Mouse (Mus musculus): Measurements from ENCODE around the gene Socs7. TPM values are rescaled to one million over a fixed set of nuclear protein-coding genes. Genes with fewer than 3 reads are reported as not detected.
"Not testable (repeated sequence)": the region's sequence is repeated elsewhere in the genome, so short reads cannot be mapped to it uniquely, and the experiment has no call there.

Socs7 gene
- 3.1 and 3.2 TPM in 2 replicates for polyA plus RNA-seq (2014; fragmentation: Nextera tagmentation; extraction: Ambion mirVana)

GRCm38 (mm10) chr11:97361948-97362648 lies at the start of gene Socs7:
Gene Socs7, plus strand, starts transcription at chr11:97362551.
- WGBS = 1% methylated on average over 25 of the region's 81 CpGs
- Histone ChIP-seq H3K9me3 (ENCODE audit: control insufficient read depth, low read length) (no peaks in the 10 kb centered on the region), H3K4me3 (ENCODE audit: low read depth, low read length) (peak within 1 kb of the TSS; percentile 100), H3K4me2 (ENCODE audit: low read depth) (peak within 1 kb of the TSS; percentile 78), H3K36me3 (ENCODE audit: control insufficient read depth, insufficient read depth, low read length) (no peaks in the 10 kb centered on the region), H3K4me1 (ENCODE audit: control insufficient read depth, insufficient read depth, low read length) (peaks cover 20% of the 10 kb centered on the region), H3K9ac (ENCODE audit: low read length) (peak within 1 kb of the TSS; percentile 95), H3K27ac (ENCODE audit: low read depth, low read length) (peak within 1 kb of the TSS; percentile 84), H3K27me3 (ENCODE audit: control insufficient read depth, insufficient read depth, low read length) (no peaks in the 10 kb centered on the region)
- ATAC-seq (ENCODE audit: insufficient read depth, low FRiP score, low TSS enrichment) (peak; percentile 95), DNase-seq (ENCODE audit: low spot score) (peak; percentile 94)

GRCm38 (mm10) chr11:97312871-97313270 lies 49.5 kb upstream of the Socs7 start:
- H3K4me3 ChIP-seq (ENCODE audit: low read depth, low read length); H3K4me1 ChIP-seq (ENCODE audit: control insufficient read depth, insufficient read depth, low read length); H3K9me3 ChIP-seq (ENCODE audit: control insufficient read depth, low read length); H3K9ac ChIP-seq (ENCODE audit: low read length); H3K27ac ChIP-seq (ENCODE audit: low read depth, low read length); H3K36me3 ChIP-seq (ENCODE audit: control insufficient read depth, insufficient read depth, low read length); DNase-seq (ENCODE audit: low spot score); H3K27me3 ChIP-seq (ENCODE audit: control insufficient read depth, insufficient read depth, low read length); H3K4me2 ChIP-seq (ENCODE audit: low read depth); ATAC-seq (ENCODE audit: insufficient read depth, low FRiP score, low TSS enrichment): not testable (repeated sequence)
- WGBS = 81% methylated on average over 1 of the region's 1 CpGs

- no peak for ATAC-seq (ENCODE audit: insufficient read depth, low FRiP score, low TSS enrichment)
- no peaks in the 10 kb centered on the region for H3K36me3 ChIP-seq (ENCODE audit: control insufficient read depth, insufficient read depth, low read length)
- H3K9ac ChIP-seq (ENCODE audit: low read length) = no peak overlapping the region
- H3K4me3 ChIP-seq (ENCODE audit: low read depth, low read length) = no peak overlapping the region
- 93% methylated on average over 3 of the region's 3 CpGs for WGBS
- H3K4me1 ChIP-seq (ENCODE audit: control insufficient read depth, insufficient read depth, low read length) = peaks cover 9% of the 10 kb centered on the region; the same call in 1 of the 2 replicates
- H3K4me2 ChIP-seq (ENCODE audit: low read depth) = no peak overlapping the region
- no peak overlapping the region for H3K27ac ChIP-seq (ENCODE audit: low read depth, low read length)
- no peak for DNase-seq (ENCODE audit: low spot score)
- no peaks in the 10 kb centered on the region for H3K9me3 ChIP-seq (ENCODE audit: control insufficient read depth, low read length)
- H3K27me3 ChIP-seq (ENCODE audit: control insufficient read depth, insufficient read depth, low read length) = no peaks in the 10 kb centered on the region
These were observed 48.2 kb upstream of the Socs7 start for GRCm38 (mm10) chr11:97314110-97314509.

- Histone ChIP-seq H3K4me1 (ENCODE audit: control insufficient read depth, insufficient read depth, low read length) (peaks cover 7% of the 10 kb centered on the region; the same call in 1 of the 2 replicates), H3K36me3 (ENCODE audit: control insufficient read depth, insufficient read depth, low read length) (no peaks in the 10 kb centered on the region), H3K27me3 (ENCODE audit: control insufficient read depth, insufficient read depth, low read length) (no peaks in the 10 kb centered on the region), H3K27ac (ENCODE audit: low read depth, low read length) (no peak overlapping the region), H3K9ac (ENCODE audit: low read length) (no peak overlapping the region), H3K9me3 (ENCODE audit: control insufficient read depth, low read length) (no peaks in the 10 kb centered on the region), H3K4me3 (ENCODE audit: low read depth, low read length) (peak overlapping the region; percentile 12; the same call in 1 of the 2 replicates), H3K4me2 (ENCODE audit: low read depth) (0 out of 2 replicates have a peak overlapping the region, but pooled peaks have one; percentile 52)
- ATAC-seq (ENCODE audit: insufficient read depth, low FRiP score, low TSS enrichment) (no peak), DNase-seq (ENCODE audit: low spot score) (no peak)
- WGBS = 52% methylated on average over 8 of the region's 8 CpGs
These were observed 47.4 kb upstream of the Socs7 start for GRCm38 (mm10) chr11:97314751-97315503.

GRCm38 (mm10) chr11:97315504-97316503 lies 46.5 kb upstream of the Socs7 start, which contains the start of gene Mrpl45:
Gene Mrpl45, plus strand, starts transcription at chr11:97315716.
- under 1% methylated on average over 49 of the region's 50 CpGs for WGBS
- Histone ChIP-seq H3K4me1 (ENCODE audit: control insufficient read depth, insufficient read depth, low read length) (peaks cover 1% of the 10 kb centered on the region; the same call in 1 of the 2 replicates), H3K4me3 (ENCODE audit: low read depth, low read length) (peak within 1 kb of the TSS; percentile 53), H3K27ac (ENCODE audit: low read depth, low read length) (0 out of 2 replicates have a peak within 1 kb of the TSS, but pooled peaks have one; percentile 20), H3K4me2 (ENCODE audit: low read depth) (peak within 1 kb of the TSS; percentile 52), H3K9ac (ENCODE audit: low read length) (peak within 1 kb of the TSS; percentile 61), H3K9me3 (ENCODE audit: control insufficient read depth, low read length) (no peaks in the 10 kb centered on the region), H3K27me3 (ENCODE audit: control insufficient read depth, insufficient read depth, low read length) (no peaks in the 10 kb centered on the region), H3K36me3 (ENCODE audit: control insufficient read depth, insufficient read depth, low read length) (no peaks in the 10 kb centered on the region)
- DNase-seq (ENCODE audit: low spot score) (peak; percentile 100), ATAC-seq (ENCODE audit: insufficient read depth, low FRiP score, low TSS enrichment) (peak; percentile 87)

- Histone ChIP-seq H3K4me2 (ENCODE audit: low read depth) (no peak overlapping the region), H3K27ac (ENCODE audit: low read depth, low read length) (no peak overlapping the region), H3K27me3 (ENCODE audit: control insufficient read depth, insufficient read depth, low read length) (no peaks in the 10 kb centered on the region), H3K9ac (ENCODE audit: low read length) (no peak overlapping the region), H3K4me1 (ENCODE audit: control insufficient read depth, insufficient read depth, low read length) (no peaks in the 10 kb centered on the region; the same call in 1 of the 2 replicates), H3K4me3 (ENCODE audit: low read depth, low read length) (no peak overlapping the region), H3K36me3 (ENCODE audit: control insufficient read depth, insufficient read depth, low read length) (peaks cover 7% of the 10 kb centered on the region; the same call in 1 of the 2 replicates), H3K9me3 (ENCODE audit: control insufficient read depth, low read length) (no peaks in the 10 kb centered on the region)
- ATAC-seq (ENCODE audit: insufficient read depth, low FRiP score, low TSS enrichment) (no peak), DNase-seq (ENCODE audit: low spot score) (no peak)
- 94% methylated on average over 8 of the region's 8 CpGs for WGBS
These were observed 41.2 kb upstream of the Socs7 start for GRCm38 (mm10) chr11:97321197-97321596.

- 86% methylated on average over 8 of the region's 8 CpGs for WGBS
- not testable (repeated sequence) for DNase-seq (ENCODE audit: low spot score); H3K9me3 ChIP-seq (ENCODE audit: control insufficient read depth, low read length); H3K4me3 ChIP-seq (ENCODE audit: low read depth, low read length); H3K27ac ChIP-seq (ENCODE audit: low read depth, low read length); H3K4me2 ChIP-seq (ENCODE audit: low read depth); H3K4me1 ChIP-seq (ENCODE audit: control insufficient read depth, insufficient read depth, low read length); ATAC-seq (ENCODE audit: insufficient read depth, low FRiP score, low TSS enrichment); H3K27me3 ChIP-seq (ENCODE audit: control insufficient read depth, insufficient read depth, low read length); H3K36me3 ChIP-seq (ENCODE audit: control insufficient read depth, insufficient read depth, low read length); H3K9ac ChIP-seq (ENCODE audit: low read length)
These were observed 40.3 kb upstream of the Socs7 start for GRCm38 (mm10) chr11:97321894-97322600.
